Mouse (Mus musculus) lung, postnatal 10 days (tissue): Measurements from ENCODE around the gene Pfdn4.

Source experiments
- DNase-seq: peaks from one replicate; pipeline ENCODE4 v3.0.0; 2021

Gene Pfdn4

DNA sequence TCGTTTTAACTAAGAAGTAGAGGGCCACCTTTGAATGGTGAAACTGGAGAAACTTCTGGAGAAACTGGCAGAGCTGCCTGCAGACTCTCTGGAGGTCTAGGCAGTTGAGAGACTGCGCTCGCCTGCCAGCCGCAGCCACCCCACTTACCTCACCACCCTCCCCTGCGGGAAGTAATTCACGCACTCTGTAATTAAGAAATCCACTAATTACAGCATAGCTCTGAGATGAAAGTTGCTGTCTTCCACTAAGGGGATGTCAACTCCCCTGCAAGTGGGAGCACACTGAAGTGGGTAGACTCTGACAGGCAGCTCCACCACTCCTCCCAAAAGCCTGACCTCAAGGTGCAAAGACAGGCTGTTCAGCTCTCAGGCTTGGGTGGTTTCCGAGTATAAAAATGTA, 55.9 kb downstream of the Pfdn4 start:
- DNase-seq: no peak

DNA sequence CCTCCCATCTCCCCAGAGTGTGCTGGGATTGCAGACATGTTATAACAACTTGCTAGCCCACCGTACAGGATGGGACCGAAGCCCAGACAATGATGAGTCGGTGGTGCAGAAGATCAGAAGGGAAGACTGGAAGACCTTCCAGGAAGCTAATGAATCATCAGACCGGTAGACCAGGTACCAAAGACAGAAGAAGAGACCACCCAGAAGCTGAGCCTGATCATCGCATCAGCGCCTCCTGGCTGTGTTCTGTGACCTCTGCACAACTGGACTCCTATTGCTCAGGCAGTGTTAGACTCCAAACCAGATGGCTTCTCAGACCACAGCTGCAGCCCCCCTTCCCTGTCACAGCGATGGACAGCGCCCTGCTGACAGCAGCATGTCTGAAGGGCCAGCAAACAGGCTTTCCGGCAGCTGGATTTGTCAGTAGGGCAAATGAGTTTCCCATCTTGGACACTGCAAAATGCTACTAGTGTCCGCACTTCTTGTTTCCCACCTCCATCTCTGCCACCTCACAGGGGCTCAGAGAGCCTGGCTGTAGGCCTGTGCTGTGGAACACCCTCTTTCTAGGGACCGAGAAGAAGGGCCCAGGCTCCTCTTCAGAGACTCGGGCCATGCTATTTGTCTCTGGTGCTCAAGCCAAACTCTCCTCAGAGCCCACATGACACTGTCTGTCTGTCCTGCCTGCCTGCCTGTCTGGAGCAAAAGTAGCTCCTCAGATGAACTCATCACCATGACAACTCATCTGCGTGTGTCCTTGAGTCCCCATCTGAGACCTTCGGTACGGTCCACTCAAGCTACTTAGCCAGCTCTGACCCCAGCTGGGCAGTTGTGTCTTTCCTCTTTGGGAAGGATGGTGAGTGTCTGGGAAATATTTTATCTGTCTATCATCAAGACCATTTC, 68.0 kb downstream of the Pfdn4 start:
- DNase-seq: no peak

DNA sequence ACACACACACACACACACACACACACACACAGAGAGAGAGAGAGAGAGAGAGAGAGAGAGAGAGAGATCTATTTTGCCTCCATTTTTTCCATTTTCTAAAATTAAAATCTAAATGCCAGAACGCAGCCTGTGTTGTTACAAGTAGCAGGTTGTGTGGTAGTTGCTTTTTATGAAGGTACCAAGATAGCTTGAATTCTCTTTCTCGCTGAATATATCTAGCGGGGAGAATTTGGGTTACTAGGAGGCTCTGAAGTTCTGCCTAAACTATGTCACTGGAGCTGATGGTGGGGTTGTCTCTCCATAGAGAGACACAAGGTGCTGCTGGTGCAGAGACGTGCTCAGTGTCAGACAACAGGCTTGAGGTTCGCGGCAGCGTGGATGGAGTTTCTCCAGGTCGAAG, 68.8 kb downstream of the Pfdn4 start:
- no peak for DNase-seq
